8 mouse cellular contexts compared by ENCODE assay signal in the genomic region with DNA sequence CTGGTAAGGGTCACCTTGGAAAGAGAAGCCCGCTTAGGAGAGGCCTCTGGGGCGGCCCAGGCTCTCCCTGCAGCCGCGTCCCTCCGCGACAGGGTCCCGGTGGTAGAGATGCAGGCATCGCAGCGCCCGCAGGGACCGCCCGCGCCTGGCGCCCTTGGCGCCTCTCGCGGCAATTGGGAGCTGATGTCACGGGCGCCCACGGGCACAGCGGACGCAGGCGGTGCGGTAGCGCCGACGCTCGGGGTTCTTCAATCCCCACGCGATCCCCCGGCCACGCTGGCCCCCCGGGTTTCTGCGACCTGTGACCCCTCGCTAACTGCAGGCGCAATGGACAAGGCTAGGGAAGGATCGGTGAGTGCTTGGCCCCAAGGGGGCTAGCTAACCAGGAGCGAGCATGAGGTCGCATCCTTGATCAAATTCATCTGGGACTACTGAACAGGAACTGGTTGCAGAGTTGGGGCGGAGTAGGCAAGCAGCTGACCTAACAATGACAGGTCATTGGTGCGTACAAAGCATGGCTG. TPM values are rescaled to one million over a fixed set of nuclear protein-coding genes. Genes with fewer than 3 reads are reported as not detected.
DNase-seq lines count a peak whose midpoint lies in the region; ATAC-seq lines count a peak whose summit lies in the region.

No protein-coding gene starts in this region.

- 8% methylated on average over 41 of the region's 41 CpGs for WGBS in liver, embryonic 11.5 days
- 1% methylated on average over 41 of the region's 41 CpGs for WGBS in forebrain, embryonic 10.5 days
- 3% methylated on average over 41 of the region's 41 CpGs for WGBS in hindbrain, embryonic 16.5 days
- 5% methylated on average over 39 of the region's 41 CpGs for WGBS in liver, embryonic 15.5 days (ENCODE audit: insufficient replicate concordance)

- peaks cover 17% of the 10 kb centered on the region for H3K27me3 ChIP-seq in liver, embryonic 11.5 days (replicated peaks; ENCODE audit: control insufficient read depth, insufficient read depth, low read length)
- H3K27me3 ChIP-seq in forebrain, embryonic 10.5 days (ENCODE audit: poor library complexity, severe bottlenecking), result peaks cover 26% of the 10 kb centered on the region
- no peaks in the 10 kb centered on the region for H3K27me3 ChIP-seq in hindbrain, embryonic 16.5 days (replicated peaks; ENCODE audit: control insufficient read depth, insufficient read depth, low read length)
- H3K27me3 ChIP-seq in liver, embryonic 15.5 days, result peaks cover 55% of the 10 kb centered on the region

- H3K9me3 ChIP-seq in liver, embryonic 11.5 days (ENCODE audit: control insufficient read depth, low read length), result no peaks in the 10 kb centered on the region
- H3K9me3 ChIP-seq in forebrain, embryonic 10.5 days, result no peaks in the 10 kb centered on the region
- H3K9me3 ChIP-seq in hindbrain, embryonic 16.5 days (ENCODE audit: control insufficient read depth, low read length), result no peaks in the 10 kb centered on the region
- H3K9me3 ChIP-seq in liver, embryonic 15.5 days (replicated peaks), result no peaks in the 10 kb centered on the region

- ATAC-seq in liver, embryonic 11.5 days (replicated peaks; ENCODE audit: low FRiP score), result no peak
- peak; percentile 32; the same call in 1 of the 2 replicates for ATAC-seq in hindbrain, embryonic 16.5 days
- no peak for ATAC-seq in liver, embryonic 15.5 days (ENCODE audit: insufficient read depth)
- ATAC-seq in erythroid progenitor cell, adult 5-6 weeks (replicated peaks; ENCODE audit: low FRiP score, poor library complexity, severe bottlenecking), result no peak

- no peaks in the 10 kb centered on the region; the same call in 1 of the 2 replicates for H3K36me3 ChIP-seq in liver, embryonic 11.5 days (ENCODE audit: control insufficient read depth, insufficient read depth, low read length)
- peaks cover 23% of the 10 kb centered on the region for H3K36me3 ChIP-seq in forebrain, embryonic 10.5 days (replicated peaks)
- no peaks in the 10 kb centered on the region for H3K36me3 ChIP-seq in hindbrain, embryonic 16.5 days (ENCODE audit: control insufficient read depth, insufficient read depth, low read length)
- no peaks in the 10 kb centered on the region for H3K36me3 ChIP-seq in liver, embryonic 15.5 days (replicated peaks)

- peak overlapping the region; percentile 65 for H3K4me2 ChIP-seq in liver, embryonic 11.5 days
- peak overlapping the region; percentile 83 for H3K4me2 ChIP-seq in hindbrain, embryonic 16.5 days (ENCODE audit: low read length)
- H3K4me2 ChIP-seq in liver, embryonic 15.5 days, result peak overlapping the region; percentile 51

- peaks cover 20% of the 10 kb centered on the region for H3K4me1 ChIP-seq in liver, embryonic 11.5 days (replicated peaks; ENCODE audit: control insufficient read depth, insufficient read depth, low read length)
- peaks cover 77% of the 10 kb centered on the region for H3K4me1 ChIP-seq in forebrain, embryonic 10.5 days
- peaks cover 11% of the 10 kb centered on the region for H3K4me1 ChIP-seq in hindbrain, embryonic 16.5 days (ENCODE audit: control insufficient read depth, insufficient read depth, low read depth, low read length)
- H3K4me1 ChIP-seq in liver, embryonic 15.5 days (replicated peaks), result peaks cover 32% of the 10 kb centered on the region

- peak overlapping the region; percentile 26 for H3K9ac ChIP-seq in liver, embryonic 11.5 days (ENCODE audit: low read depth, low read length)
- H3K9ac ChIP-seq in hindbrain, embryonic 16.5 days (ENCODE audit: low read depth, low read length), result peak overlapping the region; percentile 75
- H3K9ac ChIP-seq in liver, embryonic 15.5 days, result no peak overlapping the region

- H3K4me3 ChIP-seq in liver, embryonic 11.5 days (ENCODE audit: low read depth, low read length), result peak overlapping the region; percentile 35
- peak overlapping the region; percentile 51 for H3K4me3 ChIP-seq in forebrain, embryonic 10.5 days
- H3K4me3 ChIP-seq in hindbrain, embryonic 16.5 days (ENCODE audit: low read length), result peak overlapping the region; percentile 42
- H3K4me3 ChIP-seq in liver, embryonic 15.5 days (replicated peaks), result no peak overlapping the region

- H3K27ac ChIP-seq in liver, embryonic 11.5 days (ENCODE audit: low read depth, low read length), result no peak overlapping the region
- H3K27ac ChIP-seq in forebrain, embryonic 10.5 days, result peak overlapping the region; percentile 80
- H3K27ac ChIP-seq in hindbrain, embryonic 16.5 days (ENCODE audit: low read depth, low read length), result no peak overlapping the region
- no peak overlapping the region for H3K27ac ChIP-seq in liver, embryonic 15.5 days (replicated peaks)

- DNase-seq in liver, embryonic 11.5 days (ENCODE audit: low spot score), result no peak
- DNase-seq in liver, result no peak
- no peak for DNase-seq in forebrain, embryonic 10.5 days (ENCODE audit: extremely low spot score, low spot score)
- peak; percentile 73 for DNase-seq in right cerebral cortex, postnatal 14 days
- no peak for DNase-seq in cerebellum, adult 11-12 months

RNA-seq across cellular contexts. Expression of gene Rtkn, which starts 7.0 kb away (rescaled TPM):
- 14.7 and 15.4 TPM in 2 replicates for polyA plus RNA-seq in liver, embryonic 11.5 days (2014; fragmentation: Nextera tagmentation; extraction: Ambion mirVana)
- 32.1 and 32.7 TPM in 2 replicates for polyA plus RNA-seq in forebrain, embryonic 10.5 days (2016; fragmentation: Nextera tagmentation; extraction: Ambion mirVana)
- polyA plus RNA-seq in hindbrain, embryonic 16.5 days (2015; fragmentation: Nextera tagmentation; extraction: Ambion mirVana), result 18.9 and 20.3 TPM in 2 replicates
- 12.1 and 17.9 TPM in 2 replicates for polyA plus RNA-seq in liver, embryonic 15.5 days (2015; fragmentation: Nextera tagmentation; extraction: Ambion mirVana)
- total RNA-seq in erythroid progenitor cell, adult 5-6 weeks (2015; ENCODE audit: low replicate concordance), result not detected in 2 replicates
- 0.30 TPM in 1 of 2 replicates, not detected in the other for total RNA-seq in erythroid progenitor cell, adult 5-6 weeks (2017; ENCODE audit: low replicate concordance)

RNA-seq across cellular contexts. Expression of gene Wdr54, which starts 13.9 kb away (rescaled TPM):
- polyA plus RNA-seq in liver, embryonic 11.5 days (2014; fragmentation: Nextera tagmentation; extraction: Ambion mirVana), result 2.3 and 4.3 TPM in 2 replicates
- 13.9 and 14.7 TPM in 2 replicates for polyA plus RNA-seq in forebrain, embryonic 10.5 days (2016; fragmentation: Nextera tagmentation; extraction: Ambion mirVana)
- polyA plus RNA-seq in hindbrain, embryonic 16.5 days (2015; fragmentation: Nextera tagmentation; extraction: Ambion mirVana), result 19.3 and 21.1 TPM in 2 replicates
- 0.35 and 0.59 TPM in 2 replicates for polyA plus RNA-seq in liver, embryonic 15.5 days (2015; fragmentation: Nextera tagmentation; extraction: Ambion mirVana)
- not detected in 2 replicates for total RNA-seq in erythroid progenitor cell, adult 5-6 weeks (2015; ENCODE audit: low replicate concordance)
- total RNA-seq in erythroid progenitor cell, adult 5-6 weeks (2017; ENCODE audit: low replicate concordance), result not detected in 2 replicates

RNA-seq across cellular contexts. Expression of gene 1700003E16Rik, which starts 13.9 kb away (rescaled TPM):
- polyA plus RNA-seq in liver, embryonic 11.5 days (2014; fragmentation: Nextera tagmentation; extraction: Ambion mirVana), result 0.08 and 0.12 TPM in 2 replicates
- polyA plus RNA-seq in forebrain, embryonic 10.5 days (2016; fragmentation: Nextera tagmentation; extraction: Ambion mirVana), result 1.3 and 1.9 TPM in 2 replicates
- 11.0 and 12.9 TPM in 2 replicates for polyA plus RNA-seq in hindbrain, embryonic 16.5 days (2015; fragmentation: Nextera tagmentation; extraction: Ambion mirVana)
- 0.10 and 0.17 TPM in 2 replicates for polyA plus RNA-seq in liver, embryonic 15.5 days (2015; fragmentation: Nextera tagmentation; extraction: Ambion mirVana)
- total RNA-seq in erythroid progenitor cell, adult 5-6 weeks (2015; ENCODE audit: low replicate concordance), result not detected in 2 replicates
- total RNA-seq in erythroid progenitor cell, adult 5-6 weeks (2017; ENCODE audit: low replicate concordance), result not detected in 2 replicates

RNA-seq across cellular contexts. Expression of gene Ino80b, which starts 17.0 kb away (rescaled TPM):
- 15.8 and 17.6 TPM in 2 replicates for polyA plus RNA-seq in liver, embryonic 11.5 days (2014; fragmentation: Nextera tagmentation; extraction: Ambion mirVana)
- 17.5 and 19.2 TPM in 2 replicates for polyA plus RNA-seq in forebrain, embryonic 10.5 days (2016; fragmentation: Nextera tagmentation; extraction: Ambion mirVana)
- polyA plus RNA-seq in hindbrain, embryonic 16.5 days (2015; fragmentation: Nextera tagmentation; extraction: Ambion mirVana), result 13.5 and 14.7 TPM in 2 replicates
- 5.0 and 5.3 TPM in 2 replicates for polyA plus RNA-seq in liver, embryonic 15.5 days (2015; fragmentation: Nextera tagmentation; extraction: Ambion mirVana)
- total RNA-seq in erythroid progenitor cell, adult 5-6 weeks (2015; ENCODE audit: low replicate concordance), result 5.8 and 7.5 TPM in 2 replicates
- total RNA-seq in erythroid progenitor cell, adult 5-6 weeks (2017; ENCODE audit: low replicate concordance), result 7.4 and 24.1 TPM in 2 replicates

RNA-seq across cellular contexts. Expression of gene Wbp1, which starts 20.9 kb away (rescaled TPM):
- 45.1 and 50.3 TPM in 2 replicates for polyA plus RNA-seq in liver, embryonic 11.5 days (2014; fragmentation: Nextera tagmentation; extraction: Ambion mirVana)
- polyA plus RNA-seq in forebrain, embryonic 10.5 days (2016; fragmentation: Nextera tagmentation; extraction: Ambion mirVana), result 125 and 137 TPM in 2 replicates
- 146 and 148 TPM in 2 replicates for polyA plus RNA-seq in hindbrain, embryonic 16.5 days (2015; fragmentation: Nextera tagmentation; extraction: Ambion mirVana)
- 29.6 and 30.2 TPM in 2 replicates for polyA plus RNA-seq in liver, embryonic 15.5 days (2015; fragmentation: Nextera tagmentation; extraction: Ambion mirVana)
- total RNA-seq in erythroid progenitor cell, adult 5-6 weeks (2015; ENCODE audit: low replicate concordance), result 42.3 and 48.7 TPM in 2 replicates
- total RNA-seq in erythroid progenitor cell, adult 5-6 weeks (2017; ENCODE audit: low replicate concordance), result 77.9 and 83.6 TPM in 2 replicates
